Mouse (Mus musculus): ENCODE results near the gene Lig4.

The Lig4 gene

DNA sequence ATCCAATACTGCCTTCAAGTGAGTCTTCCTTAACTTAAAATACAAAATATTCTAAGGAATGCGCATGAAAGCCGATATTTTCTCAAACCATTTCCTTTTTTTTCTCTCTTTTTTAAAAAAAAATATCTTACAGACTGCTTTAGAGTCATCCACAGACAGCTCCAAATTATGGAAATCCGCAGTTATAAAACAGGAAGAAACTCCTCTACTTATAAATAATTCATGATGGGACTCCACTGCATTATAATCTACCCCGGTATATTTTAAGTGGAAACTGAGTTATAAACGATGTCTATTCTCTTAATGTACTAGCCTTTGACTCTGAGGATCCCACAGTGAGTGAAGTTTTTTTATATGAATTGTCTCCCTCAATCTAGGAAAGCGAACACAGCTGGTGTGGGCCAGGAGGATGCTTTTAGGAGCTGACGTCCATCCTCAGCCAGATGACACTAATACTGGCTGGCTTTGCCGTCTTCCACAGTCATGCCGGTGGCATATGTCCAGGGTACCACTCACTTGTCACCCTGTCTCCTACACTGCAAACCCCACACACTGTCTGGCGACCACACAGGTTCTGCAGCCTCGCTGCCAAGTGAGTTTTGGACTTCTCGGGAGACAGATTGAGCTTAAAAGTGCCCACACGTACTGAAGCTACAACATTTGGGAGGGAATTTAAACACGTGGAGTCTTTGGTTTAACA lies 47.6 kb downstream of the Lig4 start:
- no peak for DNase-seq (ENCODE audit: extremely low read depth, low read depth)
